Mouse (Mus musculus): ENCODE results near the gene Zdhhc3. TPM values are rescaled to one million over a fixed set of nuclear protein-coding genes. Genes with fewer than 3 reads are reported as not detected.

The Zdhhc3 gene
- total RNA-seq, 2 experiments from 2014 or later, result 64.2 to 80.4 TPM

DNA sequence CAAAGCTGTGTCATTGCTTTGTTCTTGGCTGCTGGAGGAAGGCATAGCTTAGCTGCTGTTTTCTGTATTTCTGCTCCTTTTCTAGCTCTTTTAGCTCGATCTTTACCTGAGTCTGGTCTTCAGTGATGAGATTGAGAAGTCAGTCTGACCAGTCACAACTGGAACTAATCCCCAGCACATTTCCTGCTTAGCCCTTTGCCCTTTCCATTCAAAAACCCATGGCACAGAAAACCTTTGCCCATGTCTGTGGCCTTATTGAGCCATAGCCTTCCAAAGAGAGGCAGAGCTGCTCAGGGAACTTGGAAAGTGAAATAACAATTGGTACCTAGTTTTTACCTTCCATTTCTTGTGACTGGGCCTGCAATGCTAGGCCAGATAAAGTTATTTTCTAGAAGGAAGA lies 2.6 kb upstream of the Zdhhc3 start:
- DNase-seq, result no peak

- no peak for DNase-seq
Measured at GRCm38 (mm10) chr9:123113931-123114330, 926 bp upstream of the Zdhhc3 start.

GRCm38 (mm10) chr9:123111751-123112221 lies 1.2 kb downstream of the Zdhhc3 start:
- DNase-seq, result peak; percentile 17 to 38

- DNase-seq, result no peak
Measured at GRCm38 (mm10) chr9:123109188-123109587, 3.8 kb downstream of the Zdhhc3 start.

- DNase-seq, result no peak
Measured at GRCm38 (mm10) chr9:123107186-123107585, 5.8 kb downstream of the Zdhhc3 start.

GRCm38 (mm10) chr9:123104362-123104761 lies 8.6 kb downstream of the Zdhhc3 start:
- no peak for DNase-seq

- no peak for DNase-seq
Measured at GRCm38 (mm10) chr9:123103425-123103824, 9.6 kb downstream of the Zdhhc3 start.

DNA sequence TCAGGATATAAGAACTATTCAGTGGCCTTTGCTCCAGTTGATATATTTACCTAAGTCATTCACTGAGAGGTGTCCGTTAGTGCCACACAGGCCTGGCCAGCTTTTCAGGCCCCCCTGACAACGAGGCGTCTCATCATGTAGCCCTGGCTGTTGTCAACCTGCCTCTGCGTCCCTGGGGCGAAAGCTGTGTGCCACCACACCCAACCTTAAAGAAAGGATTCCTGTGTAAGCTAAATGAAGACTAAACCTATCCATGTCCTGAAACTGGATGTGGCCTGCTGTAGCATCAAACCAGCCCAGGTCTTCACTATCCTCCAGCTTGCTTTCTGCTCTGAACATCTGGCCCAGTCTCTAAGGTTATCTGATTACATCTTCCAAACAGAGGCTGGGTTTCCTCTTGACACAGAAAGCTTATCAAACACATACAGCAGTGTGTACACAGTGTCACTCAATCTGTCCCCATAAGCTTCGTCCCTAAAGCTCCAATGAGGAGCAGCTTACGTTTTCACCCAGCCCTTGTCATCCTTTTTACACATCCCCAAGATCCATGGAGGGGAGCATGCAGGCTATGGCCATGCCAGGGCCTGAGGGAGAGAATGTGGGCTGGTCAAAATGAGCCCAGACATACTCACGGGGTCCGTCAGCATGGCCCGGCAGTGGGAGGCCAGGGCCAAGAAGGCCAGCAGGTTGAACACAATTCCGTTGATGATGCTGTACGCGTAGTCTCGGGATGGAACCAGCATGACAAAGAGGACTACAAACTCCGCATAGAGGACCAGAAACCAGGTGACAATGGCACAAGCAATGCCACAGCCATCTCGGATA lies 13.2 kb downstream of the Zdhhc3 start:
- no peak for DNase-seq

GRCm38 (mm10) chr9:123090844-123091243 lies 22.2 kb downstream of the Zdhhc3 start:
- no peak for DNase-seq

- DNase-seq, result no peak
Measured at GRCm38 (mm10) chr9:123087558-123087957, 25.4 kb downstream of the Zdhhc3 start.

DNA sequence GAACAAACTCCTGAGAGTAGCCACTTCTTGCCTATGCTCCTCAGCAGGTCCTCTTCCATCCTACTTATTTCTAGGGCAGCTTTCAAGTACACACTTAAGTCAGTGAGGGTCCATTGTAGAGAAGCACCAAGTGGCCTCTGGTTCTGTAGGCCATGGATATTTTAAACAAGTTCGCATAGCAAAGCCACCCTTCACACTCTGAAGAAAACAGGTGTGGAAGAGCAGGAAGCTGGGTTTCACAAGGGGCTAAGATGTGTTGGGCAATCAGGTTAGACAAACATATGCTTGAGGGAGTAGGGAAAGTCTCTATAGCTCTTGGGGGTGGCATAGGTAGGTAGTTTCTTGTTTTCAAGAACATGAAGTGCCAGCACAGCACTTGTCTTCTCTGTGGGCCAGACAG lies 27.6 kb downstream of the Zdhhc3 start:
- no peak for DNase-seq

GRCm38 (mm10) chr9:123080796-123081195 lies 32.2 kb downstream of the Zdhhc3 start:
- DNase-seq, result no peak

DNA sequence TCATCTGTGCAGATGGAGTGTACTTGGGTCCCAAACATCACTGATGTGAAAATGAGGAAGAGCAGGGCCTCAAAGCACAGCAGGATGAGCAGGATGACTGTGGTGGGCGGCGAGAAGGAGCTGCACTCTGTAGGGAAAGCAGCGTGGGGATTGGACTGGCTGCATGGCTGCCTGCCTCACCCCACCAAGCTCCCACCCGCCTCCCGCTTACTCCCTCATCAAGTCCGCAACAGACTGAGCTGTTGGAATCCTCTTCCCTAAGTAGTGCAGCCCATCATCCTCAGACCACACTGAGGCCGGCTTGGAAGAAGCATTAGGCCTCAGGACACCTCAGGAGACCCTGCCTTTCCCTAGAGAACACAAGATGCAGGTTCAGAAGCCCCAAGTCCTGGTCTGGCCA lies 32.6 kb downstream of the Zdhhc3 start:
- DNase-seq, result no peak

DNA sequence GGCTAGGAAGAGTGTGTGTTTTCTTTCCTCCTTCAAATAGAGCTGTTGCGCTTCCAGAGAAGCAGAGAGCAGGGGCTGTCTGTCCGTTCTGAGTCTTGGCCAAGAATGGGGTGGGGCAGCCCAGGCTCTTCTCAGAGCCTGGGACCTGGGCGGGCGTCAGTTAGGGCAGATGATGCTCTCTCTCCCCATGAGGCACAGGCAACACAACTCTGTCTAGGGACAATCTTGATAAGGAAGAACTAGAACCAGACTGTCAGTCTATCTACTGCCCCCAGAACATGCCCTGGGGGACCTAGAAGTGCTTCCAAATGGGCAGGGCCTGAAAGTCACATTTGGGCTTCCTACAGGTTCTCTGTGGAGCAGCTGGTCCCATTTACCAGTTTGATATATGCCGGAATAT lies 33.9 kb downstream of the Zdhhc3 start:
- DNase-seq, result no peak

DNA sequence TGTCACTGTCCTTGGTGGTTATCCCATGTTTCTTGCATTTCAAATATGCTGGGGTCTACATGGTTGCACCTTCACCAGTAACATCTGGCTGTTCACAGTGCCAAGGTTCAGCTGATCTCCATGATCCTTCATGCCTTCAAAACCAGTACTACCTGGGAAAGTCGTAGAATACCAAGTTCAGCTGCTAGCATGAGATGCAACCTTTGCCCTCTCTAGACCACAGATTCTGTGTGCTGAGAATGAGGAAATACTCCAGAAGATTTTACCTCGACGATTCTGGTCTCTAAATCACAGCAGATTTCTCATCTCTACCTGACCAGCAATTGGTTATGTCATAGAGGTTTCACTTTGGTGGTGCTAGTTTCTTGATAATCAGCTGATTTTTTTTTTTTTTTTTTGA lies 52.8 kb downstream of the Zdhhc3 start:
- no peak for DNase-seq

DNA sequence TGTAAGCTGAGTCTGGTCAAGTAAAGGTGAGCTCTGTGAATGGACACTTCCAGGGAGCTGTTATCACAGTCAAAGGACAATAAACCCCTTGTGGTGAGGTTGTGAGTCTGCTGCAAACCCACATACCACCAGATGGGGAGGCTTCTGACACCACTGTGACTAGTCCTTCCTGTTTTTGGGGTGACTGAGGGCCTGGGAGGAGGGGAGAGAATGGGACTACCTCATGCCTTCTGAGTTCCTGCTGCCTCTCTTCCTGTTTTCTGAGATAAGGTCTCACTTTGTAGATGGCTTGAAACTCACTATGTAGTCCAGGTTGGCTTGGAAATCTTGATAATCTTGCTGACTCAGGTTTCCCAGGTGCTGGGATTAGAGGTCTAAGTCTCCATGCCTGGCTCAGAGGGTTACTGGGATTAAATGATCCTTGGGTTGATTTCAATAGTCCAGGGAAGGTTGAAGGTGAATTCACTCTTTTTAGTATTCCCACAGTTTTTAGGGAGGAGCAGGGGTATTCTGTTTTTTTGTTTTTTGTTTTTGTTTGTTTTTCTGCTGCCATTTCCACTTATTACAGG lies 54.2 kb downstream of the Zdhhc3 start:
- no peak for DNase-seq

DNA sequence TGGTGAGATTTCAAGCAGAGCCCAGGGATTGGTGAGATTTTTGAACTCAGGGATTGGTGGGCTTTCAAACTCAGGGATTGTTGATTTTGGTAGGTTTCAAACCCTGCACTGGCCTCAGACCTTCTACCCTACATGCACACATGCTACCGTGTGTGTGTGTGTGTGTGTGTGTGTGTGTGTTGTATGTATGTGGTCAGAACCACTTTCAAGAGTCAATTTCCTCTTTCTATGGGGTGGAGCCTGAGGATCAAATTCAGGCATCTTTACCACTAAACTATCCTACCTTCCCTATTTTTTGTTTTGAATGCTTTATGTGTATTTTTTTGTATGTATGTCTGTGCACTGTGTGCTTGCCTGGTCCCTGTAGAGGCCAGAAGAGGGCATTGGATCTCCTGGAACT lies 65.3 kb downstream of the Zdhhc3 start:
- DNase-seq, result no peak

DNA sequence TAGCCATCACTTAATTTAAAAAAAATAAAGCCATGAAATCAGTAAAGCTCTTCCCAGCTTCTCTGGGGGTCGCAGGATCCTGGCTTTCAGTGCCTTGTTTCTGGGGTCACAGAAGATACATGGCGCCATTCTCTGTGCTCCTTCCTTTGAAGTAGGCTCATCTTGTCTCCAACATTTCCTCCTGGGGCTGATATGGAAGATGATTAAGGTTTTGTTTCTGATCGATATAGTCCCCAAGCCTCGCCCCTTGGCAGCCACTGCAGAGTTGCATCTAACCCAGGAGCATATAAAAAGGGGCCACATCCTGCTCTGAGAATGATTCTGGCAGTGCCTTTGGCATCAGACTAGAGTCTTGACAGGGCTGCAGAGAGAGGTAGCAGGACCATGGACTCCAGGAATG lies 78.6 kb downstream of the Zdhhc3 start, which contains the start of gene Tgm4:
Tgm4 (plus strand) TSS at position 301 of the 400 bp plus-strand sequence.
- no peak for DNase-seq

DNA sequence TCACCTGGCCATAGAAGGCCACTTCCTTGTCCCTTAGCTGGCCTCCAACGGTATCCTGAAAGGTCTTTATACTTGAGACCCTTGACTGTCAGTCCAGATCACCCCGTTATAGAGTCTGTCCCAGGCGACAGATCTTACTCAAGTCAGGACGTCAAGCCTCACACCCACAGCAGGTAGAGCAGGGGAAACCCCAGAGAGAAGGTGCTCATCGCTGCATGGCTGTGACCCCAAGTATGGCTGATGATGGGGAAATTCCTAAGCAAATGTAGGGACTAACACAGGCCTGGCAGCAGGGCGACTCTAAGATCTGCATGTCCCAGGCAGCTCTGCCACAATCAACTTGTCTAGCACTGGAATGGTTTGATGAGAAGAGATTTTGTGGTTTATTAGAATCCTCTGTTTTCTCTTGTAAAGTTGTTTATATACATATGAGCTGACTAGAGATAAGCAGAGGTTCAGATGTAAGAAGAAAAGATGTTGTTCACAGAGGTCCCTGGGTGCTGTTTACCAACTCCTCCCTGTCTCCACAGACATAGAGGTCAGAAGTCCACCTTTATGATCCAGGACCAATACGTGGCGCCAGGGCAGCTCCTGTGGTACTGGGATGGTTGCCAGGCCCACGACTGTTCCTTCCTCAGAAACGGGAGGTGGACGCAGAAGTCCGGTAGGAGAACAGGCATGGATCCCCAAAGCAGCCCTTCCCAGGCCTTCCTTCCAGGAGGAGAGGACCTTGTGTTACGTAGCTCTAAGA lies 81.3 kb downstream of the Zdhhc3 start:
- no peak for DNase-seq

GRCm38 (mm10) chr9:123024201-123024600 lies 88.8 kb downstream of the Zdhhc3 start:
- peak; percentile 34 to 40 for DNase-seq

DNA sequence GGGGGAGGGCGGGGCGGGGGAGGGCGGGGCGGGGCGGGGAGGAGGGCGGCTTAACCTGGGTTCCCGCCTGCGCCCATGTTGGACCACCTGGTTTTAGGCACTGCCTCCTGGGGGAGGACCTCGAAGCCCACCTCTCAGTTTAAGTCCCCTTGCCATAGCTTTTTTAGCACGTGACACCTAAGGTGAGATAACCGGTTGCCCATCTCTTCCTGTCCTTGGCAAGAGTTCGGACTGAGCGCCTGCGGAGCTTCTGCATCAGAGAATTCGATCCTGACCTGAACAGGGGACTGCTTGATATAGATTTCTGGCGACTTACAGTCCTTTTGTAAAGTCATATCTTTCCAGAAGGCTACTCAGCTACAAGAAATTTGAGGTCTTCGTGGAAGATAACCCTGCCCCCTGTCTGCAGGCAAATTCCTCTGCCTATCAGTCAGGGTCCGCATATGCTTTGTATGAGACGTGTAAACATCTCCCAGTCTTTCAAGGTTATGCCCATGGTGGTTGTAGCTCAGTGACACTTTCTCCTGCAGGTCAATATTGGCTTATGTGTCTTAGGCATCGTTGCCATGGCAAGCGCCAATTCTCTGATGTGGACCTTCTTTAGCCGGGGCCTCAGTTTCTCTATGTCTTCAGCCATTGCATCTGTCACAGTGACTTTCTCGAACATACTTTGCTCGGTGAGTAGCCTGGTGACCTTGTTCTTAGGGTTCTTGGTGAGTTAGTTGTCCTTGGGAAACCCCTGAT lies 91.2 kb downstream of the Zdhhc3 start:
- DNase-seq, result no peak

DNA sequence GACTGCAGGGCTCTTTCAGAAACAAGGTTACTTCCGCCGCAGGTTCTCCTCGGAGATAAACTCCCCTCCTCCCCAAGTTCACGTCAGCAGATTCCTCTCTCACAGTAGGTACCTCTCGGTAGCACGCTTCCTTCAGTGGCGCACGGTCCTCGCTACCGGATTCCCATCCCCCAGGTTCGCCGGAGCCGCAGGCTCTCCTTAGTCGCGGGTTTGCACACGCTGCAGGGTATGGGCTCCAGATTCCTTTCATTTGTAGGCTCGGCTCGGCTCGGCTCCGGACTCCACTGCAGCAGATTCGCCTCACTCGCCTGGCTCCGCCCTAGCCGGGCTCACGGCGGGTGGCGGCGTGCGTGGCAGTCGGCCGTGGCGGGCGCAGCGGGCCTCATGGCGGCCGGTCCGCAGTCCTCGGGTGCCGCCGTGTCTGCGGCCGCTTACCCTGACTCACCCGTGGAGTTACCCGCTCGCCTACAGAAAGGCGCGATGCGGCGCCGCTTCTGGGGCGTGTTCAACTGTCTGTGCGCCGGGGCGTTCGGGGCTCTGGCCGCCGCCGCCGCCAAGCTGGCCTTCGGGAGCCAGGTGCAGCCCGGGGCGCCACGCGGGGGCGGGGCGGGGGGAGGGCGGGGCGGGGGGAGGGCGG lies 91.9 kb downstream of the Zdhhc3 start, which contains the start of gene Tmem42:
Tmem42 (plus strand) TSS at position 332 of the 637 bp plus-strand sequence.
- DNase-seq, result peak; percentile 91 to 92
